Mouse (Mus musculus) c-Kit-positive CD71-positive TER-119-negative erythroid progenitor cells, embryonic 14.5 days (primary cell): ENCODE results near the gene Tppp2.
"Not testable (repeated sequence)": the region's sequence is repeated elsewhere in the genome, so short reads cannot be mapped to it uniquely, and the experiment has no call there.

Experiments
- DNase-seq: peaks from one replicate; pipeline ENCODE4 v3.0.0-alpha.2; 2013; ENCODE audit warnings: low read depth

The Tppp2 gene

DNA sequence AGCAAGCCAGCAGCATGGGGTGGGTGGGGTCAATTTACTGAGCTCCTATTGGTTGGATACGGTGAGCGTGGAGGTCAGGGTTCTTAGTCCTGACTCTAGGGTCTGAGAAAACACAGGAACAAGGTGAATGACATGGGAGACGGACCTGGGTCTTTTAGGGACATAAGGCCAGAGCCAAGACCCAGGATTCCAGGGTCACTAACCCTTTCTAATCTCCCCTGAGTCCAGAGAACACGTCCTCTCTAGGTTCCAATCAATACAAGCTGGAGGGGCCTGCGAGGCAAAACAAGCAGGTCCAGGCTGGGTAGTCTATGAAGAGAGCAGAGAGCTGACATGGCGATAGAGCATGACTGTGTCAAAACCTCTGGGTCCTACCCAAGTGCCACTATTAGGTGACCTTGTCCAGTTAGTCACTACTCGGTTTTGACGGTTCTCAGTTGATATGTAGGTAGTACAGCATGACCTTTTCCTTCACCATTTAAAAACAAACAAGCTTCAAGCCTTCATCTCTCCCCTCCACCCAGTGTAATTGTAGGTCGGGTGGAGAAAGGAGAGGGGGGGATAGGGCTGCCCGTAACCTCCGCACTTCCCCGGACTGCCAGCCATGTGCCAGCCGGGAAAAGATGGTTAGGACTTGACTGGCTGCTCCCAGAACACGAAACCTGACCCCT is 5.7 kb upstream of the Tppp2 start:
- no peak for DNase-seq

DNA sequence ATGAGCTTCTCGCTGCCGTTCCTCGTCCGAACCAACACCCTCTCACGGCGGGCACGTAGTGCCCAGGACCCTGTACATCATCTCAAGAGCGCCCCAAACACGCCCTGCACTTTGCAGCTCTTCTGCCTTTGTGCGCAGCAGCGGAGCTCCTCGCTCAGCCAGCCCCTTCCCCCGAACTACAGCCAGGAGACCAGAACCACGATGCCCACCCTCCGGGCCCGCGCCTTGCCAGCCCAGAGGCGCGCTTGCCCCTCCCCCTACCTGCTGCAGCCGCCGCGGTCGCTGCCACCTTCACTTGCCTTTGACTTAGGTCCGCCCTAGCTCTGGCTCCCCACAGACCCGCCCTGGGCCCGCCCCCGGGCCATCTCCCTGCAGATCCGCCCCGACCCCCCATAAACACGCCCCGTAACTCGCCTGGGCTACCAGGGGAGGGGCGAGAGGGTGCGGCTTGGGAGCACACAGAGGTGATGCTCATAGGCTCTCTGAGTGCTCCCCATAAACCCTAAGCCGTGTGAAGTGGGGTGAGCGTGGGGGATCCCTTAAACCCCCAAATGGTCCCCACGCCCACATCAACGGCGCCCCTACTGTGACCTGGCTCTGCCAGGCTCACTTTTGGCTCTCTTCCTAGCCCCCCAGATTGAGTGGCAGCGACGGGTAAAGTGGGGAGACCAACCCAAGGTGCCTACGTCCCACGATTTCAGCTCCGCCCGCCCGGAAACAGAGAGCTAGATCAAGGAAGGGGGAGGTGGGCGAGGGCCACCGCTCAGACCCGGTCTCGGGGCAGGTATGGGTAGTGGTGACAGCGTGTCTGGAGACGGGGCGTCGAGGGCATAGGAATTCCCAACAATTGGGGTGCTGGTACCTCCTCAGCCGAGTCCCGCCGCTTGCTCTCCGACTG is 4.9 kb upstream of the Tppp2 start:
- no peak for DNase-seq

DNA sequence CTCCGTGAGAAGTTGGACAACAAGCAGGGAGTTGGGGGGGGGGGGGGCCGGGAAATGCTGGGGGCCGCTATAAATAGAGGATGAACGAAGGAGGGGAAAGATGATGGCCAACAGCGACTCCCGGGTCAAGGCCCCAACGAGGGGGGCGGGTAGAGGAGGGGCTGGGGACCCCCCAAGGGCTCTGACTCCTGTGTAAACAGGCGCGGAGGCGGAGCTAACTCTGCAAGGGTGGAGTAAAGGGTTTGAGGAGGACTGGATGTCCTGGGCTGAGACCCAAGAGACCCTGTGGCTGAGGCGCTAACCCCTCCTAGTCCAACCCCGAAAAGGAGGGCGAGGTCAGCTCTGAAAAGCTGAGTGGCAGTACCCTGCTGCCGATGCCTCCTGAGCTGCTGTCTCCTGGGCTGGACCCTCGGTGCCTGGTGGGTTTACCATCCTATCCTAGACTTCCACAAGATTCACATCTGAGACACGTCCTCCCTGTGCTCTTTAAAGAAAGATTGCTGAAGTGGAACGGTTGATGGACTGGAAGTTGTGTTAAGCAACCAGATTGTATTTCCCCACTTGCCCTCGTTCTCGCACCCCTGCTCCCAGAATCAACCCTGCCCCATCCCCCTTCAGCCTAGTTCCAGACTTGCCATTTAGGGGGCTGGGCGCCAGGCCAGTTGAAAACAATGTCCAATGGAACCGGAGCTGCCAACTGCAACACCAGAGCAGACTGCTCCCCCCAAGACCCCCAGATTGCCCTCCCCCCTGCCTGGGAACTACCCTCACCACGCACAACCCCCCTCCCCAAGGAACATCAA is 4.1 kb upstream of the Tppp2 start, which contains the start of gene Ndrg2:
TSS of gene Ndrg2 (minus strand) at position 199 of the 803 bp plus-strand sequence.
- DNase-seq, result no peak

DNA sequence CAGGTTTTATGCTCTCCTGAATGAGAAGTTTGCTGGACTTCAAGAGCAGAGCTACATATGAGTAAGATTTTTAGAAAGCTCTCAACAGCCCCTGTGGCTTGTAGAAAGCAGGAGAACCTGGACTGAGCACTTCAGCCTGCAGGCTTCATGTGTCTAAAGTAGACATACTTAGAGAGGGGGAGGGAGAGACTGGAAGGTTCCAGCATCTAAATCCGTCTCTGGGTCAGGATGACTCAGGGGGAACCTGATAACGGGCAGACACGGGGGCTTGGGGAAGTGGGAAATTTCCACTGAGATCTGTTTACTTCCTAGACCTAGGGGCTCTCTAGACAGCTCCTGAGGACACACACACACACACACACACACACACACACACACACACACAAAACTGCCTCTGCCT is 3.2 kb upstream of the Tppp2 start:
- DNase-seq, result no peak

DNA sequence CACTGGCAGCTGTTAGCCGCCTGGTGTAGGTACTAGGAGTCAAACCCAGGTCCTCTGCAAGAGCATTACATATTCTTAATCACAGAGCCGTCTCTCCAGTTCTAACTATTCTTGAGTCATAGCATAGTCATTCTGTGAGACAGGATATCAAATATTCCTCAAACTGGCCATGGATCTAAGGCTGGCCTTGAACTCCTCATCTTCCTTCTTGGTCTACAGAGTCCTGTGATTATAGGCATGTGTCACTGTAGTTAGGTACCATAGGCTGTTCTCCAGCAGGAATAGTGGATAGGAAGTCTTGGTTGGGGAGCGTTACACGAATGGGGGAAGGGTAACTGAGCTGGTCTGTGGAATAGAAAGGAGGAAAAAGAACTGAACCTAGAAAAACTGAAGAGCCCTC is 1.7 kb upstream of the Tppp2 start:
- no peak for DNase-seq

DNA sequence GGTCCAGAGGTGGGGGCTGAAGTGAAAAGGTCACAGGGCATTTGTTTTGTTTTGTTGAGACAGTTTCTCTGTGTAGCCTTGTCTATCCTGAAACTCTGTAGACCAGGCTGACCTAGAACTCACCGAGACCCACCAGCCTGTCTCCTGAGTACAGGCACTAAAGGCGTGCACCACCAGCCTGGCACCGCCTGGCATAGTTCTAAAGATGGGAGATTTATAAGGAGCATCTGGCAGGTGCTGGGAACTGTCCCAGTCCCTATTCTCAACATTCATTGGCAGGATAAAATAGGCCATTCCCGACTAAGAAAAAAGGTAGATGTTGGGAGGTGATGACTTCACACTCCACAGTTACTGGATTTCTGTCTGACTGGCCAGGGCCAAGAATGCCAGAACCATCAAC is 741 bp downstream of the Tppp2 start:
- DNase-seq, result no peak

DNA sequence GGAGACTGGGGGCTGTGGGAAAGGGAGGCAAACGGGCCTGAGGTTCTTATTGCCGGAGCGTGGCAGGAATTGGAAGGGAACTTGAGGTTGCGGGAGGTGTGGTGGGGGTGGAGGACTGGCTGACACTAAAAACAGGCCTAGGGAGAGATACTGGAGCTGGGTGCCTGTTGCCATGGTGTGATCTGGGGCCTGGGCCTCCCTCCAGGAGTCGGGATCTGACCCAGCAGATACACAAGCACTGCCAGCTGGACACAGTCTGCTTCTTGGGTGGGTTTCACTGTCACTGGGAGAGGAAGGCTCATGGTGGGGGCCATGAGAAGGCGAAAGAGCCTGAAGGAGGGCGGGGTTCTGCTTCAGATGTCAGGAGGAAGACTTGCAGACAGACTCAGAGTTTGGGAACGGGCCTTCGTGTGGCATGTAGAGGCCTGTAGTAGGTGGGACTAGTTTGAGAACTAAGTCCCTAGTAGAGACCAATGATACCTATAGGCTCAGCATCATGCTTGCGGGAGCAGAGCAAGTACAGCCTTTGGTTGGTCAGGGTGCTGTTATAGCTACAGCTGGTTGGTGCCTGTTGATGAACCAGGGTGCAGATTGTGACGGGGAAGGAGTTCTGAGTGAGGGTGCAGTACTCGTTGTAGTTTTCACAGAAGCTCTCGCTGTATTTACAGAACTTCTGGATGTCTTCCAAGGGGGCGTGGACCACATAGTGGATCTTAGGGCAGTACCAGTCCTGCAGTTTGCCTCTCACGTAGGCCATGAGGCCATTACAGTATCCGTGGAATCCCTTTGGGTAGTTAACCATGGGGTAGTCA is 3.7 kb downstream of the Tppp2 start:
- DNase-seq, result no peak

DNA sequence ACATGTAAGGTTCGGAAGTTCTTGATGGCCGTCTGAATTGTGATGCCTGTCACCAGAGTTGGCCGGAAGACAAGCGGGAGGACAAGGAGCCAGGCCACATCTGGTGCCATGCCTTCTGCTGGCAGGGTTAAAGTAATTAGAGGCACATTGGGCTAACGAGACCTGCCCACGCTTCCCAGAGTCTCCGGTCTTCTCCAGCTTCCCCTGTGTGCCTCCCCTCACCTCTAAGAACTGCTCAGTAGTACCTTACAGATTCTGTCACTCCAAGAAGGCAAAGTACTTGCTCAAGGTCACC is 4.3 kb downstream of the Tppp2 start, which contains the start of gene Rnase13:
TSS of gene Rnase13 (minus strand) at position 203 of the 295 bp plus-strand sequence.
- no peak for DNase-seq

DNA sequence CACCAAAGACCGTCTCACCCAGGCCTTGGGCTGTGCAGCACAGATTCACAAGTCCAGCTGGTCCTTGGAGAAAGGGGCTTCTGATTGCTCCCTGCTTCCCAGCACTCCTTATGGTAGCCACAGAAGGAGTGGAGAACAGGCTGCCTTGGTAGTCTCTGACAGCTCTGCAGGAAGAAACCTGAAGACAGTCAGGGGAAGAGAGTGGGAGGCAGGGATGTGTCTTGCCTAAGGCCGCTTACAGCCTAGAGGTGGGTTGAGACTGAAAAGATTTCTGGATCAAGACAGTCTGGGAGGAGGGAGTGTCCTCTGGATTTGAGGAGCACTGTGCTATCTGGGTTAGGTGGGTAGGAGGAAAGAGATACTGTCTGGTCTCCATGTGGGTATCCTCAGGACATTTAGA is 4.7 kb downstream of the Tppp2 start:
- DNase-seq, result no peak

DNA sequence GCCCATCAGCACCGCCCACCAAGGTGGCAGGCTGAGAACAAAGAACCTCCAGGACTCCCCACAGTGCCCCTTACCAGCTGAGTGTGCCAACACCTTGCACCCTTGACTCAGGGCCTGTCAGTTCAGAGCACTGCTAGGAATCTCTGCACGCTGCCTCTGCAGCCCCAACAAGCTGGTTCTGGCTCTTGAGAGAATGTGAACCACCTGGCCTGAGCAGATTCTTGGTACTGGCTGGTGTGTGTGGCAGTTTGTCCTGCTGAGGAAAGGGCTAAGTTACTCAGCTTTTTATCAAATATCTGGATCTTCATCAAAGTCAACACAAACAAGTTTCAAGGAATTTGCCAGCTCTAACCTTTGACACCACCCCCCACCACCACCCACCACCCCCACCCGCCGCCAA is 5.3 kb downstream of the Tppp2 start:
- DNase-seq, result no peak

DNA sequence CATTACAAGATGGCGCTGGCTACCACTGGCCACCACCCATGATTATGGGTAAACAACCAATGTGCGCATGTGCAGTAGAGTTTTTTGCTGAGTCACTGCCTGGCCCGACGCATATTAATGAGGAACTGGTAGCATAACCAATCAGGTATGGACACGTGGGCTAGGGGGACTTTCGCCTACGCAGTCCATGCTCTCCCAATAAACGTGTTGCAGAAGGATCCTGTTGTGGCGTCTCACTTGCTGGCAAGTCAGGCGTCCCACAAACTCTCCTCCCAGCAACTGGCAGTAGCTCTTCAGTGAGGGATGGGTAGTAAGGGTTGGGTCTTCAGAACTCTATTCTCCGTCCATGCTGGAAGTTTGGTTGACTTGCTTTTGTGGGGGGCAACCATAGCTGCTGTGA is 8.7 kb downstream of the Tppp2 start:
- DNase-seq, result not testable (repeated sequence)

DNA sequence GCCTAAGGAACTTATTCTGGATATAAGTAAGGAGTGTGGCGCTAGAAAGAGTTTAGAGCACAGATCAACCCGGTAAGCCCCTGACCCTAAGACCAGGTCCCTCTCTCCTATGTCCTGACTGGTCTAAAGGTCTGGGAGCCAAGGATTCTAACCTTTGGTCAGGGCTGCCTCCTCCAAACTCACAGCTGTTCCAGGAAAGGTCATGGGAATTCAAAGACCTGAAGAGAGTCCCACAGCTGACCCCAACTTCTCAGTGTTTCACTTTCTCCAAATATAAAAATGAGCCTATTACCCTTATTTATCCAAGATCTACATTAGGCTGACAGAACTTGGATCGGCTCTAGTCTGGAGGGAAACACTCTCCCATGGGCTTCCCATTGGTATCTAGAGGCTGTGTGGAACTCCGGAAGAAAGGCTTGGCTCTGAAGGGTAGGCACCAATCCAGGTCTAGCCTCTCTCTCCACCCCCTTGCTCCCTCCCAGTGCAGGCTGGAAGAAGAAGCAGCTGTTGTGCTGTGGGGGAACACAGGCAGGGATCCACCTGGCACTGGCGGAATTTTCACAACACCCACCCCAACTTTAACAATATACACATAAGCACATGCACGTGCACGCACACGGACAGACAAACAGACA is 11.2 kb downstream of the Tppp2 start:
- DNase-seq, result no peak

DNA sequence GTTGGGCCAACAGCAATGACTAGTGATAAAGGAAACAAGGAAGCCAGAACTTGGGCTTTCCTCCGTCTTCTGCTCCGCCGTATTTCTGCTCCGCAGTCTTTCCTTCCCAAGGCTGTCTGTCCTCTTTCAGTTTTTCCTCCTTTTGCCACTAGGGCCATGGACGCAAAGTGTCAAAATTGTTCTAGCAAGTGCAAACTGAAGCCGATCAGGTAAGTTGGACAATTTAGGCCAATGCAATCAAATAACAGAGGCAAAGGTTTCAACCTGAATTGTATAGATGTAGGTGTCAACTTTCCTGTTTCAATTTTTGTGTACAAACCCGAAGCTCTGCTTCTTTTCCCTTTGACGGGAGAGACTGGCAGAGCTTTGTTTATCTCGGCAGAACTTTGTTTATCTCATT is 11.7 kb downstream of the Tppp2 start:
- DNase-seq, result no peak

DNA sequence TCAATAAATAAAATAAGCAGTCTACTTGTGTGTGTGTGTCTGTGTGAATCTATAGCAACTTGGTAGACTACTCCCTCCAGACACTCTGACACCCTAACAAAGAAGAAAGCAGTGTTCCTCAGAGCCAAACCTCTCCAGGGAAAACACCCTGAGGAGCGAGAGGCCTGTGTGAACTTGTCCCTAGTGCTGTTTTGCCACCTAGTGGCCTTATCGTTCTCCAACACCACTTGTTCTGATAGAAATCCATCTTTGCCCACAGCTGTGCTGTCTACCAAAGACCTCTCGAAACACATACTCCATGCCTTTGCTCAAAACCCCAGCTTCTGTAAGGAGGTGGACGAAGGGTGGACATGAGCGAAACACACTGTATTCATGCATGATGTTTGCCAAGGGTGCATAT is 12.6 kb downstream of the Tppp2 start:
- no peak for DNase-seq

DNA sequence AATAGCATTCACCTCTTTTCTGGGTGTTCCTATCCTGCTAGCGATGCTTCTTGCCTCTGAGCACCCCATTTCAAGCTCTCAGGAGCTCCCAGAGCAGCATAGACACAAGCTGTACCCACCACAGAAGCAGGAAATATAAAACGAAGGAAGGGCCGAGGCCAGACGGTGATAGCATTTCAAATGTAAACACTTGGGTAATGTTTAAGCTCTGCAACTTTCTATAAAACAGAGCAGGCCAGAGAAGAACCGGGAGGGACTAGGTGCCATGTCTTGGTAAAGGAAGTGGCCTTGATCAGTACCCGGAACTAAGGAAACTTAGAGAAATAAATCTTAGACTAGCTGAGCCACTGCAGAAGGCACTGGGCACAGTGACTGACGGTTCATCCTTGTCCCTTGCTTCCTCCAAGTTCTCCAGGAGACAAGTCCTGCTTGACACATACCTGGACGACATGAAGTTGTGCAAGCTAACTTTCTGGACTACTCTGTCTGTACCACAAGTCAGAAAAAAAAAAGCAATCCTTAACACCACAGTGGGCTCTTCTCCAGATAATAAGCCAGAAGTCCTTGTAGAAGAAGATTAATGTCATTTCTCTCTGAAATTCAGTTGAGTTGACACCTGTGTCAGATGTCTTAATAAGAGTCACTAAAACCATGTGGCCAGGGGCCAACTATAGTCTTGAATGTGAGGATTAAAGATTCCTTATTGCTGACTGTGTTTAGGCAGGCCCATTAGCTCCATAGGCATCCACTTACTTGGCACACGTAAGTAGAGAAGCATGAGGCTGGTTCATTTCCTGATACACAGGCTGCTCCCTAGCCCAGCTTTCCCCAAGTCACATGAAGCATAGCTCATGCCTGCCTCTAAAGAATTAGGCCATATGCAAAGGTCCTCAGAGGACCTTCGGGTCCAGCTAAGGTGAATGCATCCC is 14.1 kb downstream of the Tppp2 start:
- no peak for DNase-seq

DNA sequence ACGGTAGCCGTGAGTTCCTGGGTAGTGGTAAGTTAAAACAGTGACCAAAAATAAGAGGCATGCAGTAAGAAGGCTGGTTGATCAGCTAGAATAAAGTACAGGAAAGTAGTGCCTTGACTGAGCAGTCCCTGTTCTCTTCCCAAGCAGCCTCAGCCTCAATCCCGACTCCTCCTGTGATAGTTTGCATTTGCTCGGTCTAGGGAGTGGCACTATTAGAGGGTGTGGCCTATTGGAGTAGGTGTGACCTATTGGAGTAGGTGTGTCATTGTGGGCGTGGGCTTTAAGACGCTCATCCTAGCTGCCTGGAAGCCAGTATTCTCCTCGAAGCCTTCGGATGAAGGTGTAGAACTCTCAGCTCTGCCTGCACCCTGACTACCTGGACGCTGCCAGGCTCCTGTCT is 20.8 kb downstream of the Tppp2 start:
- no peak for DNase-seq

DNA sequence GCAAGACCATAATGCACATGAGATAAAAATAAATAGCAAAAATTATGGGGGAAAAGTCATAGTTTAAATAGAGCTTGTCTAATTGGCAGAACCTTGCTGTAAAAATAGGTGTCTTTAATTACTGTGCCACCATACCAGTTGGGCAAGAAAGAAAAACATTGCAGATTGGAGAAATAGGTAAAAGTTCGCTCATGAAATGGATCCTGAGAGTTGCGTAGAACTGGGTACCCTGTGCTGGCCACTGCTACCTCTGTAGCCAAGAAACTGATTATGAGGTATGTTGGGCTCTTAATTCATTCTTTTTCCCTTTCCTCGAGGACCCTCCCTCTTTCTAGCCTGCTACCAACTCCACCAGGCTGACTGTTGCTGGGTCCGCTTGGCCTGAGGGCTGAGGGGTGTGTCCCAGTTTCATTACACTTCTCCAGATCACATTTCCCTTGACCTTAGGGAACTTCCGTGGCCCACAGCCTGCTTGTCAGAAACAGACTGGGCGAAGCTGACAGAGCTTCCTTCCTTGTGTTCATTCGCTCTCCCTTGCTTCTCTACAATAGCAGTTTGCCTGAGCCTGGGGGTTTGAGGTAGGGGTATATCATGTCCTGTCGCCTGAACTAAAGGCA is 22.8 kb downstream of the Tppp2 start:
- no peak for DNase-seq

DNA sequence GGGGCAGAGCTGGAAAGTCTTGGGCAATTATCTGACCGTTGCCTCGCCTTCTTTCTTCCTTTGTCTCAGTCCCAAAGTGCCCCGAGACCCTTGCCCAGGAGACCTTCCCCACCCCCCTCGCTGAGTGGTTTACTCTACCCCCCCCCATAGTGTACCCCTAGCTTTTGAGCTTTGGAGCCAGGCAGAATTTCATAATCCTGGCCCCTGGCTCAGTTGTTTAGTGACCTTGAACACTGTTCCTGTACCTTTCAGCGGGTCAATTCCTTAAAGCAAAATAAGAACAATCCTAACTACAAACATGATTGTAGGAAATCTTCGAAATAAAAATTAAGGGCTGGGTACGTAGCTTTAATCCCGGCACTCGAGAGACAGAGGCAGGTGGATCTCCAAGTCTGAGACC is 23.4 kb downstream of the Tppp2 start:
- no peak for DNase-seq

DNA sequence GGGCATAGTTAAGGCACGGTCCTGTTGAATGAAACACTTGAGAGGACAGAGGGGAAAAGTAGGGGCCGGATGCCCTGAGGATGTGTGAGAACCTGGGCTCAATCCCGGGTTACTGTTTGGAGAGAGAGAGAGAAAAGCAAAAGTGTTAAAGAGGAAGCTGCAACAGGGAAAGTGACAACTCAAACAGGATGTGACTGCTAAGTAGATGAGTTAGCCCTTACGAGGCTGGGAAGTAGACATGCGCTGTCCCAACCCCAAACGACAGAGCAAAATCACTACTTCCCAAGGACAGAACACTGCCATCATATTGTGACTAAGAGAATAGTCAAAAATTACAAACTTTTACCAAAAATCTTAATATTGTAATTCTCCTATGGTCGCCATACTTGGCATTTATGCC is 24.0 kb downstream of the Tppp2 start:
- DNase-seq, result no peak

DNA sequence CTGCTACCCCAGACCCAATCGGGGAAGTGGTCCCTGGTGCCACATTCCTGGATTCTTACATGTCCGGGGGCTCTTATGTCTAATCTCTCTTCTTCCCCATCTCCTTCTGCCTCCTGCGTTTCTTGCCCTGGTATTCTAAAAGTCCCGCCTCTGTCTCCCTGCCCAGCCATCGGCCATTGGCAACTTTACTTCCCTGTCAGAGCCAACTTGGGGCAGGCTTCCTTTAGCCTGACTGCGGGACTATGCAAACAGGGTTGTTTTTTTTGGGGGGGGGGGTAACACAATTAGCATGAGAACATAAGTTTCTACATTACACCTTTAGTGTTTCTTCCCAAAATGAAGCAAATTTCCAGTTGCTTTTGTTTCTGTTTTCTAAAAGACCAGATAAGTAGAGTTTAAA is 25.1 kb downstream of the Tppp2 start:
- no peak for DNase-seq
